Mouse (Mus musculus): ENCODE results near the gene Apom. TPM values are rescaled to one million over a fixed set of nuclear protein-coding genes. Genes with fewer than 3 reads are reported as not detected.

The Apom gene
- polyA plus RNA-seq, 1 experiment from 2014 or later: 573 TPM

DNA sequence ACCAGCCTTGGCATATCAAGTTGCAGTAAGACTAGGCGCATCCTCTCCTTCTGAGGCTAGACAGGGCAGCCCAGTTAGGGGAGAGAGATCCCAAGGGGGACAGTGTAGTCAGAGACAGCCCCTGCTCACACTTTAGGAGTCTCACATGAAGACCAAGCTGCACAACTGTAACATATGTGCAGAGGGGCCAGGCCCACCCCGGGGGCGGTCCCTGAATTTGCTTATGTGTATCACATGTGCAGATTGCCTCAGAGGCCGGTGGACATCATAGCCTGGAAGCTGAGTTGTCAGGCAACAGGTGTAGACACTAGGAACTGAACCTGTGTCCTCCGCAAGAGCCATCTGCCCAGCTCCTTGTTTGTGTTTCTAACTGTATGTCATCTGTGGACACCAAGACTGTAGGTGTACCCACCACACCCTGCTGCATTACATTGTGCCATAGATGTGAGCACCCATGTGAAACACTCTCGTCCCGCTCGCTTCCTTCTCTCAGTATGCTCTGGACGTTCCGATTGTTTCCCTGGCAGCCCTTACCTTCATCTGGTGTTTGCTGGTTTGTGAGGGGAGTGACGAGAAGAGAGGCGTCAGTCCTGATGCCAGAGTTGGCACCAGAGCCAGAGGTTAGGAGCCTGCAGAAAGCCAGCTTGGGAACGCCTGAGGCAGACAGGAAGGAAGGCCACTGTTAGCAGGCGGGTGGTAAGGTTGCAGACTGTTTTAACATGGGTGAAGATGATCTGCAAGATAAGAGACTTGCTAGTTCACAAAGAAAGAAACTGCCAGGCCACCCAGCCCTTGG lies 39.2 kb downstream of the Apom start:
- Histone ChIP-seq H3K4me1 (replicated peaks) (peaks cover 38% of the 10 kb centered on the region), H3K36me3 (peaks cover 70% of the 10 kb centered on the region), H3K4me2 (no peak overlapping the region), H3K27ac (no peak overlapping the region), H3K27me3 (no peaks in the 10 kb centered on the region), H3K4me3 (replicated peaks) (no peak overlapping the region), H3K9me3 (replicated peaks) (no peaks in the 10 kb centered on the region), H3K9ac (no peak overlapping the region)
- no peak for DNase-seq
- 86% methylated on average over 14 of the region's 14 CpGs for WGBS (ENCODE audit: insufficient replicate concordance)
- ATAC-seq (ENCODE audit: low read depth): no peak

- 57% methylated on average over 8 of the region's 8 CpGs for WGBS (ENCODE audit: insufficient replicate concordance)
- H3K9ac ChIP-seq: peak overlapping the region; percentile 87
- H3K4me3 ChIP-seq (replicated peaks): peak overlapping the region; percentile 74
- ATAC-seq (ENCODE audit: low read depth): peak; percentile 59
- H3K27me3 ChIP-seq: 0 out of 2 replicates have a peak, but pooled peaks cover 4% of the 10 kb centered on the region
- peak overlapping the region; percentile 91 for H3K27ac ChIP-seq
- H3K9me3 ChIP-seq (replicated peaks): no peaks in the 10 kb centered on the region
- H3K4me2 ChIP-seq: peak overlapping the region; percentile 79
- peaks cover 47% of the 10 kb centered on the region for H3K36me3 ChIP-seq
- peaks cover 43% of the 10 kb centered on the region for H3K4me1 ChIP-seq (replicated peaks)
- peak; percentile 67 for DNase-seq
Measured at GRCm38 (mm10) chr17:35090166-35090932, 41.5 kb downstream of the Apom start.

- ATAC-seq (ENCODE audit: low read depth) (peak; percentile 96), DNase-seq (peak; percentile 92)
- Histone ChIP-seq H3K4me3 (replicated peaks) (peak within 1 kb of the TSS; percentile 74), H3K4me1 (replicated peaks) (peaks cover 49% of the 10 kb centered on the region), H3K27ac (peak within 1 kb of the TSS; percentile 91), H3K4me2 (peak within 1 kb of the TSS; percentile 79), H3K9me3 (replicated peaks) (no peaks in the 10 kb centered on the region), H3K36me3 (peaks cover 34% of the 10 kb centered on the region), H3K9ac (peak within 1 kb of the TSS; percentile 87), H3K27me3 (0 out of 2 replicates have a peak, but pooled peaks cover 4% of the 10 kb centered on the region)
- WGBS (ENCODE audit: insufficient replicate concordance): 2% methylated on average over 66 of the region's 67 CpGs
Measured at GRCm38 (mm10) chr17:35088825-35089644, 42.8 kb downstream of the Apom start, which contains the start of gene Abhd16a. TSS of gene Abhd16a (plus strand) at chr17:35089263.

DNA sequence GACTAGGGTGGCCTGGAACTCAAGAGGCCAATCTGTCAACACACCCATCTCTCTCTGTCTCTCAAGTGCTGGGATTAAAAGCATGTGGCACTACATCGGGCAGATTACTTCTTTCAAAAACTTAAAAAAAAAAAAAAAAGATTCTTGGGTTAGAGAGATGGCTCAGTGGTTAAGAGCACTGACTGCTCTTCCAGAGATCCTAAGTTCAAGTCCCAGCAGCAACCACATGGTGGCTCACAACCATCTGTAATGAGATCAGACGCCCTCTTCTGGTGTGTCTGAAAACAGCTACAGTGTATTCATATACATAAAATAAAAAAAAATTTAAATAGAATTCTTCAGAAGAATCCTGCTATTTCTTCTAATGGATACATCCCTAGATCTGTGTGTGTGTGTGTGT lies 43.7 kb downstream of the Apom start:
- H3K9me3 ChIP-seq (replicated peaks): no peaks in the 10 kb centered on the region
- H3K36me3 ChIP-seq: peaks cover 25% of the 10 kb centered on the region
- 0 out of 2 replicates have a peak, but pooled peaks cover 4% of the 10 kb centered on the region for H3K27me3 ChIP-seq
- 34% methylated on average over 2 of the region's 2 CpGs for WGBS (ENCODE audit: insufficient replicate concordance)
- DNase-seq (no peak), ATAC-seq (ENCODE audit: low read depth) (no peak)
- no peak overlapping the region for H3K27ac ChIP-seq
- no peak overlapping the region for H3K4me2 ChIP-seq
- H3K4me1 ChIP-seq (replicated peaks): peaks cover 53% of the 10 kb centered on the region
- H3K9ac ChIP-seq: no peak overlapping the region
- no peak overlapping the region for H3K4me3 ChIP-seq (replicated peaks)

DNA sequence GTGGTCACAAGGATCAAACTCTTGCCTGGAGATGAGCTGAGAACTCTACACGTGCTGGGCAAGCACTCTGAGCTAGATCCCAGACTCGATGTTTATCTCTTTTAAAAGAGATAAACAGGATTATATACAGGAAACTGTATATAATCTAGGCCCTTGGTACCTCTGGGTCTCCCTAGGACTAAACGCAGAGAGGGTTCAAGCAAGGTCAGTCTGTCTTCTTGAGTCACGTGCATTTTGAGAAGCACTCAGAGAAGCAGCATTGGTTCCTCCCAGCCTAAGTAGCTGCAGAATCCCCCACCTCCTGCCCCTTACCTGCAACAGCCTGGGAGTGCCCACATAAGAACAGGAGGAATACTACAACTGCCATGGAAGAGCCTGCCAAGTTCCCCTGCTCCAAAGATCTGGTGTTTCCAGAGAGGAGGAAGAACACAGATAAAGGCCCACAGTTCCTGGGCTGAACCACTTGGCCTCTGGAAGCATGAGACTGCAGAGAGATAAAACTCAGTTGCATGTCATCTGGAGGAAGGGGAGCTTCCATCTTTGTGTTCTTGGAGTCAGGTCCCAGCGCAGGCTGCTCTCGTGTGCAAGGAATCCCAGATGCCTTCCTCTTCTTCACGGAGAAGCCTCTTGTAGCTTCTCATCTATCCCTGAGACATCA lies 46.5 kb downstream of the Apom start, which contains the start of gene Ly6g6f:
TSS of gene Ly6g6f (minus strand) at position 403 of the 658 bp plus-strand sequence.
- Histone ChIP-seq H3K27ac (peak within 1 kb of the TSS; percentile 43), H3K9ac (no peak within 1 kb of the TSS; the same call in 1 of the 2 replicates), H3K9me3 (replicated peaks) (no peaks in the 10 kb centered on the region), H3K36me3 (no peaks in the 10 kb centered on the region; the same call in 1 of the 2 replicates), H3K4me1 (replicated peaks) (peaks cover 37% of the 10 kb centered on the region), H3K4me3 (replicated peaks) (no peak within 1 kb of the TSS), H3K27me3 (0 out of 2 replicates have a peak, but pooled peaks cover 4% of the 10 kb centered on the region), H3K4me2 (no peak within 1 kb of the TSS)
- 40% methylated on average over 7 of the region's 7 CpGs for whole genome bisulfite sequencing (ENCODE audit: insufficient replicate concordance)
- ATAC-seq (ENCODE audit: low read depth) (no peak), DNase-seq (no peak)

DNA sequence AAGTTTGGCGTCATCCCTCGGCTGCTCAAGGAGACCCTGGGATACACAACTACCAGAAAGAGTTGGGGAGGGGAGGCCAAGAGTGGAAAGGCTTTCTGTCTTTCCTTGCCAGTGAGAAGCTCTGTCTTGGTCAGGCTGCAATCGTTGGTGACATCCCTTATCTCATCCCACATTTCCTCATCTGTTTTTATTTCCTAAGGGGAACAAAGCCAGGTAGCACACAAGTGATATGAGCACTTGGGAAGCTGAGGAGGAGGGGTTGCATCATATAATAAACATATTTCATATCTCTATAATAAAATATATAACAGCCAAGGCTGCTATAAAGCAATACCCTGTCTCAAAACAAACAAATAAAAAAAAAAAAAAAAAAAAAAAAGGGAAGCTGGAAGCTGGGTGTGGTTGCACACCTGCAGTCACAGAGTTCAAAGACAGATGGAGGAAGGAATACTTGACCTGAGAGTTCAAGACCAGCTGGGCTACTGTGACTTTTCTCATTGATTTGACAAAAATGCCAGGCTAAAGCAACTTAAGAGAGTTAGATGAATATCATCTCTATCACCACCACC lies 47.8 kb downstream of the Apom start:
- WGBS (ENCODE audit: insufficient replicate concordance): 47% methylated on average over 3 of the region's 3 CpGs
- Histone ChIP-seq H3K27me3 (0 out of 2 replicates have a peak, but pooled peaks cover 4% of the 10 kb centered on the region), H3K36me3 (no peaks in the 10 kb centered on the region), H3K4me3 (replicated peaks) (no peak overlapping the region), H3K4me1 (replicated peaks) (peaks cover 44% of the 10 kb centered on the region), H3K9me3 (replicated peaks) (no peaks in the 10 kb centered on the region), H3K9ac (no peak overlapping the region), H3K27ac (peak overlapping the region; percentile 7; the same call in 1 of the 2 replicates), H3K4me2 (no peak overlapping the region)
- no peak for ATAC-seq (ENCODE audit: low read depth)
- no peak for DNase-seq

- Histone ChIP-seq H3K4me3 (replicated peaks) (no peak overlapping the region), H3K36me3 (no peaks in the 10 kb centered on the region), H3K4me1 (replicated peaks) (peaks cover 46% of the 10 kb centered on the region), H3K9ac (no peak overlapping the region), H3K27ac (0 out of 2 replicates have a peak overlapping the region, but pooled peaks have one; percentile 7), H3K27me3 (peaks cover 8% of the 10 kb centered on the region; the same call in 1 of the 2 replicates), H3K9me3 (replicated peaks) (no peaks in the 10 kb centered on the region), H3K4me2 (no peak overlapping the region)
- DNase-seq: no peak
- WGBS (ENCODE audit: insufficient replicate concordance): 83% methylated on average over 16 of the region's 16 CpGs
- no peak for ATAC-seq (ENCODE audit: low read depth)
Measured at GRCm38 (mm10) chr17:35082841-35083576, 48.8 kb downstream of the Apom start.

- 81% methylated on average over 4 of the region's 4 CpGs for WGBS (ENCODE audit: insufficient replicate concordance)
- Histone ChIP-seq H3K36me3 (no peaks in the 10 kb centered on the region), H3K9ac (peak overlapping the region; percentile 64), H3K4me1 (replicated peaks) (peaks cover 62% of the 10 kb centered on the region), H3K27ac (peak overlapping the region; percentile 88), H3K27me3 (peaks cover 17% of the 10 kb centered on the region; the same call in 1 of the 2 replicates), H3K9me3 (replicated peaks) (no peaks in the 10 kb centered on the region), H3K4me2 (peak overlapping the region; percentile 73), H3K4me3 (replicated peaks) (no peak overlapping the region)
- ATAC-seq (ENCODE audit: low read depth) (no peak), DNase-seq (no peak)
Measured at GRCm38 (mm10) chr17:35080710-35081109, 51.1 kb downstream of the Apom start.

DNA sequence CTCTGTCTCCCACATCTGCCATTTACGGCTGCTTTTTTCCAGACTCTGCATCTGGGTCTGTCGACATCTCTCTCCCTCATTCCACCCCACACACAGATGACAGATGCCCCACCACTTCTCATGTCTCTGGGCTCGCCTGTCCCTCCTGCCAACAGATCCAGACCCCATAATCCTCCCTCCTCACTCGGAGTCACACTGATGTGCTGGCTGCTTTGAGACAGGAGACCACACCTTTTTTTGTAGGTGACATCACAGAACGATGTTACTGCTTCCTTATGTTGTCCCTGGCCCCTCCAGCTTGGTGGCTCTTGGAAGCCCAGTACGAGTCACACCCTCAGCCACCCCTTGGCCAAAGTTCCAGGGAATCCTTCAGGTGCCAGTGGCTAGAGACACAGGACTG lies 51.6 kb downstream of the Apom start:
- Histone ChIP-seq H3K36me3 (no peaks in the 10 kb centered on the region), H3K27ac (peak overlapping the region; percentile 88), H3K4me3 (replicated peaks) (peak overlapping the region; percentile 37), H3K9me3 (replicated peaks) (no peaks in the 10 kb centered on the region), H3K9ac (peak overlapping the region; percentile 64), H3K4me2 (peak overlapping the region; percentile 73), H3K4me1 (replicated peaks) (peaks cover 57% of the 10 kb centered on the region), H3K27me3 (peaks cover 17% of the 10 kb centered on the region; the same call in 1 of the 2 replicates)
- peak; percentile 22 for DNase-seq
- peak; percentile 63 for ATAC-seq (ENCODE audit: low read depth)
- 21% methylated on average over 6 of the region's 6 CpGs for WGBS (ENCODE audit: insufficient replicate concordance)

All from liver, embryonic 13.5 days (tissue).